Mouse (Mus musculus): ENCODE measurements around the gene Gm37240. TPM values are rescaled to one million over a fixed set of nuclear protein-coding genes. Genes with fewer than 3 reads are reported as not detected.

Gm37240 gene
- polyA plus RNA-seq, 1 experiment = 0.91 TPM

DNA sequence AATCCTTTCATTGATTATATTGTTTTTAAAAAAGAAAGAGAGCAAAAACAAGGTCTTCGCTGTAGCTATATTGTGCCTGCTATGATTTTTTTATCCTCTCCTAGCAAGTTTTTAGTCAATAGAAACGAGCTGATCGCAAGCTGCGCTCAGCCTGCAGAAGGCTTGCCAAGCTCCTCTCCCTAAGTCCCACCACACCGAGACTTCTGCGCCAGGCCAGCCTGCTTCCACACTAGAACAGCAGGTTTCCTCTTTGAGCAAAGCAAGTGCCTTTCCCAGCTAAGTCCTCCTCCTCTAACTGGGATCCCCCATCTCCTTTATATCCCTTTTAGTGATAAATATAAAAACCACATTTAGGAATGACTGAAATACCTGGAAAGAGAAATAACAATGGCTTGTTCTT, 578.1 kb downstream of the Gm37240 start:
- no peak for TF ChIP-seq POLR2A (IDR thresholded peaks at IDR 0.05; ENCODE audit: insufficient read depth, low read length)
- no peak for TF ChIP-seq CTCF (IDR thresholded peaks at IDR 0.05; ENCODE audit: low read depth, low read length)
- no peak for TF ChIP-seq EP300 (IDR thresholded peaks at IDR 0.05; ENCODE audit: insufficient read depth, low read depth, low read length)
- H3K27me3 ChIP-seq (ENCODE audit: control insufficient read depth, insufficient read depth, low read length, poor library complexity, severe bottlenecking) = no peaks in the 10 kb centered on the region

DNA sequence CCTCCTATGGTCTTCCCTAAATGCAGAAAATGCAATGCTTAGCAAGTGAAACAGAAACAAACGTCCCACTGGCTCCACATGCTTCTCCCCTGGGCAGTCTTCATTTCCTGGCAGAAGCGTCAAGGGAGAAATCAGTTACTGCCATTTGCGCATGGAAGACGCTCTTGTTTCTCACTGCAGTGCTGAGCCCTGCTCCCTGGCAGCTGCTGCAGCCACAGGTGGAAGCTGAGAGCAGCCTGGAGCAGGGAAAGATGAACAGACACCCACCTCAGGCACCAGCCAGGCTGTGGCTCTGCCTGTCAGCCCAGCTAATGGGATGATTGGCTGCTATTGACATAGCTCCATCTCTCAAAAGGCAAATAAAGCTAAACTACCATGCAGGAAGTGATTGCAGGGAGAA, 578.6 kb downstream of the Gm37240 start:
- no peaks in the 10 kb centered on the region for H3K4me1 ChIP-seq (ENCODE audit: control insufficient read depth, insufficient read depth, low read length)
- TF ChIP-seq POLR2A (IDR thresholded peaks at IDR 0.05; ENCODE audit: insufficient read depth, low read length) (no peak), EP300 (IDR thresholded peaks at IDR 0.05; ENCODE audit: insufficient read depth, low read depth, low read length) (no peak)
- no peak overlapping the region for H3K4me3 ChIP-seq (ENCODE audit: low read depth, low read length)
- no peaks in the 10 kb centered on the region for H3K36me3 ChIP-seq (ENCODE audit: control insufficient read depth, insufficient read depth, low read length, poor library complexity, severe bottlenecking)
- H3K9me3 ChIP-seq (replicated peaks; ENCODE audit: control insufficient read depth, insufficient read depth, low read length, poor library complexity, severe bottlenecking) = peaks cover 3% of the 10 kb centered on the region
- H3K27me3 ChIP-seq (ENCODE audit: control insufficient read depth, insufficient read depth, low read length, poor library complexity, severe bottlenecking) = no peaks in the 10 kb centered on the region
- no peak overlapping the region for H3K9ac ChIP-seq (ENCODE audit: low read depth, poor library complexity, severe bottlenecking)
- H3K27ac ChIP-seq (ENCODE audit: insufficient read depth, low read length) = no peak overlapping the region

More for the DNA sequence above, 578.1 kb downstream of the Gm37240 start:
- Histone ChIP-seq H3K9ac (ENCODE audit: low read depth, poor library complexity, severe bottlenecking) (no peak overlapping the region), H3K27ac (ENCODE audit: insufficient read depth, low read length) (no peak overlapping the region), H3K4me1 (ENCODE audit: control insufficient read depth, insufficient read depth, low read length) (no peaks in the 10 kb centered on the region), H3K9me3 (replicated peaks; ENCODE audit: control insufficient read depth, insufficient read depth, low read length, poor library complexity, severe bottlenecking) (peaks cover 3% of the 10 kb centered on the region), H3K36me3 (ENCODE audit: control insufficient read depth, insufficient read depth, low read length, poor library complexity, severe bottlenecking) (no peaks in the 10 kb centered on the region), H3K4me3 (ENCODE audit: low read depth, low read length) (no peak overlapping the region)

- no peak overlapping the region for H3K9ac ChIP-seq (ENCODE audit: low read depth, poor library complexity, severe bottlenecking)
- H3K9me3 ChIP-seq (replicated peaks; ENCODE audit: control insufficient read depth, insufficient read depth, low read length, poor library complexity, severe bottlenecking) = no peaks in the 10 kb centered on the region; the same call in 1 of the 2 replicates
- H3K4me1 ChIP-seq (ENCODE audit: control insufficient read depth, insufficient read depth, low read length) = no peaks in the 10 kb centered on the region
- H3K4me3 ChIP-seq (ENCODE audit: low read depth, low read length) = no peak overlapping the region
- TF ChIP-seq POLR2A (IDR thresholded peaks at IDR 0.05; ENCODE audit: insufficient read depth, low read length) = no peak
- no peak for TF ChIP-seq EP300 (IDR thresholded peaks at IDR 0.05; ENCODE audit: insufficient read depth, low read depth, low read length)
- TF ChIP-seq CTCF (IDR thresholded peaks at IDR 0.05; ENCODE audit: low read depth, low read length) = no peak
- H3K27ac ChIP-seq (ENCODE audit: insufficient read depth, low read length) = no peak overlapping the region
- no peaks in the 10 kb centered on the region for H3K27me3 ChIP-seq (ENCODE audit: control insufficient read depth, insufficient read depth, low read length, poor library complexity, severe bottlenecking)
- H3K36me3 ChIP-seq (ENCODE audit: control insufficient read depth, insufficient read depth, low read length, poor library complexity, severe bottlenecking) = no peaks in the 10 kb centered on the region
Observed at GRCm38 (mm10) chr3:85301851-85302250, 585.5 kb downstream of the Gm37240 start.

- Histone ChIP-seq H3K36me3 (ENCODE audit: control insufficient read depth, insufficient read depth, low read length, poor library complexity, severe bottlenecking) (no peaks in the 10 kb centered on the region), H3K9me3 (replicated peaks; ENCODE audit: control insufficient read depth, insufficient read depth, low read length, poor library complexity, severe bottlenecking) (no peaks in the 10 kb centered on the region; the same call in 1 of the 2 replicates), H3K4me1 (ENCODE audit: control insufficient read depth, insufficient read depth, low read length) (no peaks in the 10 kb centered on the region), H3K4me3 (ENCODE audit: low read depth, low read length) (no peak overlapping the region), H3K27me3 (ENCODE audit: control insufficient read depth, insufficient read depth, low read length, poor library complexity, severe bottlenecking) (no peaks in the 10 kb centered on the region; the same call in 1 of the 2 replicates), H3K27ac (ENCODE audit: insufficient read depth, low read length) (no peak overlapping the region), H3K9ac (ENCODE audit: low read depth, poor library complexity, severe bottlenecking) (no peak overlapping the region)
- TF ChIP-seq EP300 (IDR thresholded peaks at IDR 0.05; ENCODE audit: insufficient read depth, low read depth, low read length) = no peak
- TF ChIP-seq POLR2A (IDR thresholded peaks at IDR 0.05; ENCODE audit: insufficient read depth, low read length) = no peak
- no peak for TF ChIP-seq CTCF (IDR thresholded peaks at IDR 0.05; ENCODE audit: low read depth, low read length)
Observed at GRCm38 (mm10) chr3:85301336-85301735, 586.0 kb downstream of the Gm37240 start.

- H3K4me3 ChIP-seq (ENCODE audit: low read depth, low read length) = no peak overlapping the region
- no peak overlapping the region for H3K27ac ChIP-seq (ENCODE audit: insufficient read depth, low read length)
- TF ChIP-seq EP300 (IDR thresholded peaks at IDR 0.05; ENCODE audit: insufficient read depth, low read depth, low read length) (no peak), POLR2A (IDR thresholded peaks at IDR 0.05; ENCODE audit: insufficient read depth, low read length) (no peak), CTCF (IDR thresholded peaks at IDR 0.05; ENCODE audit: low read depth, low read length) (no peak)
Observed at GRCm38 (mm10) chr3:85299649-85300550, 587.4 kb downstream of the Gm37240 start.

DNA sequence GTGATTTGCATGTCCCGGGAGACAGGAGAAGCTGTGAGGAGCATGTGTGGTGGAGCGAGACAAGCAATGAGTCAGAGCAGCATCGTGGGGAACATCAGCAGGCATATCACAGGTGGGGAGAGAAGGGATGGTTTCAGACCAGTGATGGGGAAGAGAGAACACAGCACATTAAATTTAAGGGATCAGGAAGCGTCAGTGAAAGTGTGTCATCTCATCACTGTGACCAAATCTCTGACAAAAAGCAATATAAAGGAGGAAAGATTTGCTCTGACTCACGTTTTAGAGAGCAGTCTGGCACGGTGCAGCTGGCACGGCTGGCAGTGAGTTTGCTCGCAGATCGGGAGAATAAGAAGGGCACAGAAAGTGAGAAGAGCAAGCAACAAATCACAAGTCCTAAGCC, 592.1 kb downstream of the Gm37240 start:
- H3K9me3 ChIP-seq (replicated peaks; ENCODE audit: control insufficient read depth, insufficient read depth, low read length, poor library complexity, severe bottlenecking) = no peaks in the 10 kb centered on the region
- no peak overlapping the region for H3K4me3 ChIP-seq (ENCODE audit: low read depth, low read length)
- H3K27ac ChIP-seq (ENCODE audit: insufficient read depth, low read length) = no peak overlapping the region
- TF ChIP-seq POLR2A (IDR thresholded peaks at IDR 0.05; ENCODE audit: insufficient read depth, low read length) = no peak
- TF ChIP-seq EP300 (IDR thresholded peaks at IDR 0.05; ENCODE audit: insufficient read depth, low read depth, low read length) = no peak
- no peak for TF ChIP-seq CTCF (IDR thresholded peaks at IDR 0.05; ENCODE audit: low read depth, low read length)
- no peaks in the 10 kb centered on the region; the same call in 1 of the 2 replicates for H3K27me3 ChIP-seq (ENCODE audit: control insufficient read depth, insufficient read depth, low read length, poor library complexity, severe bottlenecking)
- H3K36me3 ChIP-seq (ENCODE audit: control insufficient read depth, insufficient read depth, low read length, poor library complexity, severe bottlenecking) = no peaks in the 10 kb centered on the region
- H3K4me1 ChIP-seq (ENCODE audit: control insufficient read depth, insufficient read depth, low read length) = no peaks in the 10 kb centered on the region
- no peak overlapping the region for H3K9ac ChIP-seq (ENCODE audit: low read depth, poor library complexity, severe bottlenecking)

More at GRCm38 (mm10) chr3:85299649-85300550, 587.4 kb downstream of the Gm37240 start:
- no peaks in the 10 kb centered on the region for H3K36me3 ChIP-seq (ENCODE audit: control insufficient read depth, insufficient read depth, low read length, poor library complexity, severe bottlenecking)
- H3K27me3 ChIP-seq (ENCODE audit: control insufficient read depth, insufficient read depth, low read length, poor library complexity, severe bottlenecking) = no peaks in the 10 kb centered on the region; the same call in 1 of the 2 replicates
- H3K9me3 ChIP-seq (replicated peaks; ENCODE audit: control insufficient read depth, insufficient read depth, low read length, poor library complexity, severe bottlenecking) = no peaks in the 10 kb centered on the region
- no peaks in the 10 kb centered on the region for H3K4me1 ChIP-seq (ENCODE audit: control insufficient read depth, insufficient read depth, low read length)
- H3K9ac ChIP-seq (ENCODE audit: low read depth, poor library complexity, severe bottlenecking) = no peak overlapping the region

All from ES-Bruce4 (cell line).